Mouse (Mus musculus): ENCODE results near the gene Hif3a. TPM values are rescaled to one million over a fixed set of nuclear protein-coding genes. Genes with fewer than 3 reads are reported as not detected.

Gene Hif3a
- polyA plus RNA-seq, 2 experiments from 2014 or later, result 0.60 to 0.91 TPM

DNA sequence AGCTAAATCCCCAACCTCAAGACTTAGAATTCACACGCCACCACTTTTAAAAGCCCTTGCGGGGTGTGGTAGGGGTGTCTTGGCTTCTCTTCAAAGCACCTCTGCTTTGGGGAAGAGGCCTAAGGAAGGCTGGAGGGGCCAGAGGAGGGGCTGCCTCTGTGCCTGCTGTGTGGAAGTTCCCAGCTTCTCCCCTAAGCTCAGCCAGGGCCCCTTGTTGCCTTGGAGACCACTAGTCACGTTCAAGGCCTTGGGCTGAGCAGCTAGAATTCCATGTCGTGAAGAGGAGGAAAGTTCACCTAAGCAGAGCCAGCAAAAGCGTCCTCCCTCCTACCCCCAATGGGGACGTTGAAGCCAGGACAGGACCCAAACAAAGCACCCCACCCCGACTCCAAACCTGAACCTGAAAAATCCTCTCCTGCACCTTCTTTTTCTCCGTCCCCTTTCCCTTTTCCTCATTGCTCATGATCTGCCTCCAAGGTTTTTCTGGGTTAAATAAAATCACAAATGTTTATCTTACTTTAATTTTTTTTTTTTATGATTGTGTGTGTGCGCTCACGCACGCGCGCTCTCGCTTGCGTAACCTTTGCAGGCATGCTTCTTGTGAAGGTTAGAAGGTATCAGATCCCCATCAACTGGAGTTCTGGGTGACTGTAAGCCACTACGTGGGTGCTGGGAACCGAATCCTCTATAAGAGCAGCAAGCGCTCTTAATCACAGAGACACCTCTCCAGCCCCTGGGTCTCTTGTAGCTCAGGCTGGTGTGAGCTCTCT, 70.4 kb downstream of the Hif3a start:
- no peak for ATAC-seq

DNA sequence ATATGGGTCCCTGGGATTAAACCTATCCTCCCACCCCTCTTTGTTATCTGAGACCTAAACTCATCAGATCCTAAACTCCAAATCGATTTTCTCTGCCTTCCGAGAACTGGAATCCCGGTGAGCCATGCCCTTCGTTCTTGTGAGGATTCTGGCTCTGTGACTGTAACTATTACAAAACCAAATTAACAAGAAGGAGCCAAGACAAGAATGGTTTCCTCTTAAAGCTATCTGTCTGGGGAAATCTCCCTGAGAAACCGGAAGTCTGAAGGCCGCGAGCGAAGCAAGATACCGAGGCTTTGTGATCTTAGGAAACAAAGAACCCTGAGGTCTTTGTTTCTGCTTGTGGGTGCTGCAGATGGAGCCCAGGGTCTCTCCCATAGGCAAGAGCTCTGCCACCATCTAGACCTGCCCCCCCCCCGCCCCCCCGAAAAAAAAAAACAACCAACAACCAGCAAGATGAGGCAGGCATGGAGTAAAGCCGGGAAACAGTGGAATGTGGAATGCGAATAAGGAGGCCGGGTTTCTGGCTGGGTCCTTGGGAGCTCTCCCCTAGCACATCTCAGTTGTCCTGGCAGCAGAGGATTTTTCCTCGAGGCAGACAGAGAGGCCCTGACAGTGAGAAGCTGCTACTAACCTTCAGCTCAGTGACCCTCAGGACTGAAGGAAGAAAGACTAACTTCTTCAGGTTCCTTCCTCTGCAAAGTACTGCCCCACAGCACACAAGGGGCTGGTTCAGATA, 72.1 kb downstream of the Hif3a start:
- ATAC-seq, result peak; percentile 86

DNA sequence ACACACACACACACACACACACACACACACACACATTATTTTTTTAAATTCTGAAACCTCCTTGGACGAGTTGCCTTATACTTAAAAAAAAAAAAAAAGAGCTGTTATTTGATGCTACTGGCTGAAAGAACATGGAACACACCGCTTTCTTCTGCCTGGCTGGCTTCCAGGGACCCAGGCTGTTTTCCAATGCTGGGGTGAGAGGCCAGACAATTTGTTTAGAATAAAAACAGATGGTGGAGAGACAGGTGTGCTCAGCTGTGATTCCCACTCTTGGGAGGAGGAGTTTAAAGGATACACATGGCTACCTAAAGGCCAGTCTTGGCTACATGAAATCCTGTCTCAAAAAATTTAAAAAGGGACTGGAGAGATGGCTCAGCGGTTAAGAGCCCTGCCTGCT, 73.8 kb downstream of the Hif3a start:
- ATAC-seq, result no peak

DNA sequence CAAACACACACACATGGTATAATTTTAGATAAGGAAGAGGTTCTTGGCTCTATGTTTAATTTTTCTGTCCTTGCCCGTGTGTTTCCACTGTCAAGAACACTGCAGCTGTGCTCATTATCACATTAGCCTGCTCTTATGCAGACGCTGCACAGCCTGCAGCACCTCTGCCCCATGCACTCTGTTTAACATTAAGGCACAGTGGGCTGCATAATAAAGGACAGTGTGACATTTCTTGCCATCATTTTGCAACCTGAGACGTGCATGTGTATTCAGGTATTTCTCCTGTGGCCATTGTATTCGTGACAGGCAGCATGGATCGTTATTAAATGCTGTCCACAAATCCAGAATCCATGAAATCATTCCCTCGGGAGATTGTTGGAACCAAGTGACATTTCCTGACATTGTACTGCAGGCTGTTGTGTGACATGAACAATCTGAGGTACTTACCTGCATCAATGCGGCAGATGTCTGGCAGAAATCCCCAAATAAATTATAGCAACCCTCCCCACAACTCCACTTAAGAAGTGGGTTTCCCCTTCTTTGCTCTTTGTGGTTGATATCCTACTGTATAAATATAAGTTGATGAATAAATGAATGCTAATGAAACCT, 74.6 kb downstream of the Hif3a start:
- ATAC-seq, result peak; percentile 15

DNA sequence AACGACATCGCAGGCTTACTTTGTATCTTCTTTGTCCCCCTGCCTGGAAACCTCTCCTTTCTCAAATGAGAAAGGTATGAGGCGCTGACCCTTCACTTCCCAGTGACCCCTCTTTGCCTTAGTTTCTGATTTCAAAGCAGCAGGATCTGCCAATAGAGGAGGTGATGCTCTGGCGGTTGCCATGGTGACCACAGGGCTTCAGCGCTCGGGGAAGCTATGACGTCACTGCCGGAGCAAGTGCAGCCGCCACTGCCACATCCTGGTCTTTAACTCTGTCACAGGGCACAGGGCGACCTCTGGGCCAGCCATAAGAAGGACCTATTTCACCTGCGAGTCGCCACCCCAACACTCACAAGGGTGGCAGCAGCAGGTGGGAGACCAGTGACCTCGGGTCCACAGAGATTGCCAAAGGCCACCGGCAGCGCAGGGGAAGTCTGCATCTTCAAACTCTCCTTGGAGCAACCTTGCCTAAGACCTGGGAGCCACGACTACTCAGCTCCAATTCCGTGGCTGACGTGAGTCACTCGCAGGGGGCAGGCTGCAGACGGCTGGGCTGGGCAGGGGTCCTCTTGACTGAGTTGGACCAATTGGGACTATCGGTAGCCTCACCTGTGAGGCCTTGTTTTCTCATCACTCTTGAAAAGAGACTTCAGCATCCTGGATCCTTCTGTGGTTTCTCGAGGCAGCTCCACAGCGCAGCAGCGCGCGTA, 79.2 kb downstream of the Hif3a start, which contains the start of gene Gm42372:
Gene Gm42372, plus strand, starts transcription at position 228 of the 710 bp plus-strand sequence.
- ATAC-seq, result peak; percentile 95

Other genes with a start within 250 kb of the Hif3a start
- 10 to 100 TPM; 19.2 TPM for gene Strn4, start 246.5 kb downstream of the Hif3a start, polyA plus RNA-seq (2017; shearing (Covaris generic))
- gene Fkrp, start 245.7 kb downstream of the Hif3a start, polyA plus RNA-seq (2017; shearing (Covaris generic)), result 10 to 100 TPM in 1 of 2 experiments, 1 to 10 TPM in 1; 6.8 to 11.2 TPM
- 10 to 100 TPM; 57.3 to 60.0 TPM for gene Prkd2, start 219.5 kb downstream of the Hif3a start, polyA plus RNA-seq (2017; shearing (Covaris generic))
- gene Dact3, start 187.1 kb downstream of the Hif3a start, polyA plus RNA-seq (2017; shearing (Covaris generic)), result not detected
- gene Gng8, start 170.6 kb downstream of the Hif3a start, polyA plus RNA-seq (2017; shearing (Covaris generic)), result not detected
- 10 to 100 TPM in 1 of 2 experiments, 1 to 10 TPM in 1; 7.9 to 10.2 TPM for gene Ptgir, start 155.9 kb downstream of the Hif3a start, polyA plus RNA-seq (2017; shearing (Covaris generic))
- 100 to 1,000 TPM in 1 of 2 experiments, 10 to 100 TPM in 1; 48.5 to 103 TPM for gene Calm3, start 138.3 kb downstream of the Hif3a start, polyA plus RNA-seq (2017; shearing (Covaris generic))
- not detected for gene Pnmal2, start 117.7 kb downstream of the Hif3a start, polyA plus RNA-seq (2017; shearing (Covaris generic))
- not detected for gene Pnmal1, start 102.7 kb downstream of the Hif3a start, polyA plus RNA-seq (2017; shearing (Covaris generic))
- 1 to 10 TPM; 4.8 to 4.9 TPM for gene Gm42372, start 79.3 kb downstream of the Hif3a start, polyA plus RNA-seq (2017; shearing (Covaris generic))
- gene Ccdc8, start 69.7 kb downstream of the Hif3a start, polyA plus RNA-seq (2017; shearing (Covaris generic)), result under 1 TPM in 1 of 2 experiments, not detected in 1; 0.20 TPM
- gene Ppp5c, start 34.5 kb downstream of the Hif3a start, polyA plus RNA-seq (2017; shearing (Covaris generic)), result 10 to 100 TPM; 56.6 to 76.0 TPM
- gene Psg16, start 11.6 kb upstream of the Hif3a start, polyA plus RNA-seq (2017; shearing (Covaris generic)), result 1 to 10 TPM in 1 of 2 experiments, under 1 TPM in 1; 0.13 to 1.4 TPM
- not detected for gene Ceacam3, start 87.9 kb upstream of the Hif3a start, polyA plus RNA-seq (2017; shearing (Covaris generic))
- gene Psg29, start 141.1 kb upstream of the Hif3a start, polyA plus RNA-seq (2017; shearing (Covaris generic)), result not detected

Data from CD4-positive, CD25-positive, alpha-beta regulatory T cell, adult 4 months (primary cell).